Mouse (Mus musculus) adrenal gland, postnatal 10 days (tissue): ENCODE results near the gene Bclaf1. TPM values are rescaled to one million over a fixed set of nuclear protein-coding genes. Genes with fewer than 3 reads are reported as not detected.
A peak's percentile ranks its signal among the peaks of the same experiment; 100 is the strongest.

Experiments used
- DNase-seq: peaks from one replicate; pipeline ENCODE4 v3.0.0; 2021; ENCODE audit warnings: mixed read lengths
- long read RNA-seq, 2 experiments: library from polyadenylated mRNA; stranded (forward); transcript quantifications; one replicate each; pipeline ENCODE4 v2.0.0; 2021
- total RNA-seq, 2 experiments: library from RNA; stranded (reverse); gene quantifications; 2 replicates each; pipeline ENCODE4 v1.2.3; 2021

Bclaf1 gene
- total RNA-seq: 100 to 1,000 TPM; 103 to 119 TPM
- long read RNA-seq, experiment 1, full-length matches to known transcripts: 10 of 30 reads
- long read RNA-seq, experiment 1, partial matches to known transcripts: 12 of 30 reads
- long read RNA-seq, experiment 1, other reads (novel, unspliced or antisense): 8 of 30 reads
- long read RNA-seq, experiment 2, full-length matches to known transcripts: 10 of 25 reads
- long read RNA-seq, experiment 2, partial matches to known transcripts: 11 of 25 reads
- long read RNA-seq, experiment 2, other reads (novel, unspliced or antisense): 4 of 25 reads

DNA sequence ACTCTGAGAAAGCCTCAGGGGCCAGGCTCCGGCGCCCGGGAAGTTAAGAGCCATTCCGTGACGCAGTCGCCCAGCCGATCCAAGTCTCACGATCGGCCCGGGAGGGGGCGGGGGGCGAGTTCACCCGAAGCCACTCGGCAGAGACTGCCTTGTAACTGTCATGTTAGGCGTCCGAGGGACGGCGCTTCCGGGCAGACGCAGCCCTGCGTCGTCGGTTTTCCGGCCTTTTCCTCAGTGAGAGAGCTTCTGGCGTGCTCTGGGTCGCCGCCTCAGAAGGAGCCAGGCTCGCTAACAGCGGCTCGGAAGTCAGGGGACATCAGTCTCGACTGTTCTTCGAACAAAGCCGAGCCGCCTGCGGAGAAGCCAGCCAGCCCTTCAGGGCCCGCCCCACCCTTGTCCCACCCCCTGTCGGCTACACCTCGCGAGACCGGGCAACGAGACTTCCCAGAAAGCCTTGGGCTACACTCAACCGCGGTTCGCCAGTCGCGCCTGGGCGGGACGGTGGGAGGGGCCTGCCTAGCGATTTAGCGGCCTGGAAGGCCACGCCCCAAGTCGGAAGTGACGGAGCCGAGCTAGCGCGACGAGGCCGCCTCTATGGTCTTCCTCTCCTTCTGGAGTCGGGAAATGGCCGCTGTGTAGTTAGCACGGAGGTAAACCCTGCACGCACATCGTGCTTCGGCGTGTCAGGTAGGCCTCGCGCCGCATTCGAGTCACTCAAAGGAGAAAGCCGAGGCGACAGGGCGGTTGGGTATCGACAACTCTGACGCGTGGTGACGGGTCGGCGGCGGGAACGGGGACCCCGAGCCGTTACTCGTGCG lies at the start of gene Bclaf1:
Bclaf1 (plus strand) TSS at position 552 of the 818 bp plus-strand sequence.
- DNase-seq: peak; percentile 100

DNA sequence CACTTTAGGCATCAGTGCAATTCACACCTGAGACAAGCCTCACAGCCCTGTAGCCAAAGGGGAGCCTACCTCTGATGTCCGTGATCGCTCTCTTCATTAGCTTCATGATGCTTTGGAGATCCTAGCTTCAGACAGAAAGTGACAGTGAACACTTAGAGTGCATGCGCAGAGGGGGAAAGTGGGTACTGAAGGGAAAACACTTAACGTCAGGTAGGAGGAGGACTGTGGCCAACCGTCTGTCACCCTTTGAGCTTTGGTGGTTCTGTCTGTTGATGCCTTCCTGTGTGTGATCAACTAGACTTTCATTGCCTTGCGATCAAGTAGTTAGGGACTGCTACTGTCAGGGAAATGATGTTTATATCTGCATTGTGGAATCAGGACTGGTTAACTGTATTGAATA lies 49.4 kb upstream of the Bclaf1 start:
- DNase-seq: no peak

DNA sequence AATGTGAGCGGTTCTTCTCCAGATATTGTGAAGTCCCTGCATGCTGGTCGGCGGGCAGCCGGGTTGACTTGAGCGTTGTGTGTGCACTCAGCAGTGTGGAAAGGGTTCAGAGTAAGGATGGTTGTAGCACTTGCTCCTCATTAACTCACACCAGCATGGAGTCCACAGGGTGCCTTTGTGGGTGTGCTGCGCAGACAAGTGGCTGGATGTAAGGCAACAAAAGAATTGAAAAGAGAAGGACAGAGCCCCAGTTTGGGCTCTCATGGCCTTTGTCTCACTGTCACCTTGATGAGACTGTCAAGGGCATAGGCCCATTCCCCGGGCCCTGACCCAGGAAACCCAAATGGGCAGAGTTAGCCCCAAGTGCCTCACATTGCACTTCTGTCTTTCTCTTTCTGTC lies 47.8 kb upstream of the Bclaf1 start:
- no peak for DNase-seq

DNA sequence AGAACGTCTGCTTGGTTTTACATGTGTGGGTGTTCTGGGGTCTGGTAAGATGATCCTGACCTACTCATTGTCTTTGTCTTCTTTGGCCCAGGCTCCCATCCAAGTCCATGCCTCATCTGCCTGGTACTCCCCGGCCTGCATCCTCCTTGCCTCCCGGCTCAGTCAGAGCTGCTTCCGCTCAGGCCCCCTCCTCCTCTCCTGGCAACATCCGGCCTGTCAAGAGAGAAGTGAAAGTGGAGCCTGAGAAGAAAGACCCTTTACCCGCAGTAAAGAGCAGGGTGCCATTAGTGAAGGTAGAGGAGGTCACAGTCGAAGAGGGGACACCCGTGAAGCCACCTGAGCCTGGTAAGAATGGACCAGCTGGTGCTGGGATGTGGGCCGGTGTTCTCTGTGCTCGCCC lies 45.2 kb upstream of the Bclaf1 start:
- DNase-seq: peak; percentile 28

DNA sequence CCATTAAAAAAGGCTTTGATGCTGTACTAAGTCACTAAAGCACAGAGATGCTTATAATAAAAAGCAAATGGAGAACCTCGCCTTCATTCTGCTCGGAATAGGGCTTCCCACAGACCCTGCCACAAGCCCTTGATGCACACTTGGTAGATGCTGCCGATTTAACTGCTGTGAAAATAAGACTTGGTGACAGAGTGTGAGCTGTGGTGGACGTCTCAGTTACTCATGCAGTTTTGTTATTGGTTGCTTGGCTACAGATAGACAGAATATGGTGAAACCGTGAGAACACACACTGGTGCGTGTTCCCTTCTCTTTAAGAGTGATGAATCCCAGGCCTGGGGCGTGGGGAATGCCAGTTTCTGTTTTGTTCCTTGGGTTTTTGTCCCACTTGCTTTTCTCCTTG lies 43.3 kb upstream of the Bclaf1 start:
- DNase-seq: no peak

DNA sequence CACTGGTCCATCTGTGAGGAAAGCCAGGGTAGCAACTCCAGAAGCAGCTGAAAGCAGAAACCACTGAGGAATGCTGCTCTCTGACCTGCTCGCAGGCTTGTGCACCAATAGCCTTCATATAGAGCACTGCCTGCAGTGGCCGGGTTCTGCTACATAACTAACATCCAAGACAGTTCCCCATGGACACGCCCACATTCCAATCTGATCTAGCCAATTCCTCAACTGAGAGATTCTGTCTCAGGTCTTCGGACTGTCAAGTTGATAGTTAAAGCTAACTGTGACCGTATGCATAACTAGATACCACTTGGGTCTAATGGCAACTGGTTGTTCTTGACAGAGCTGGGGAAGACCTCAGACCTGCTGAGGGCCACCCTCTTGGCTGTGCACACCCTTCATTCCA lies 39.9 kb upstream of the Bclaf1 start:
- DNase-seq: no peak

DNA sequence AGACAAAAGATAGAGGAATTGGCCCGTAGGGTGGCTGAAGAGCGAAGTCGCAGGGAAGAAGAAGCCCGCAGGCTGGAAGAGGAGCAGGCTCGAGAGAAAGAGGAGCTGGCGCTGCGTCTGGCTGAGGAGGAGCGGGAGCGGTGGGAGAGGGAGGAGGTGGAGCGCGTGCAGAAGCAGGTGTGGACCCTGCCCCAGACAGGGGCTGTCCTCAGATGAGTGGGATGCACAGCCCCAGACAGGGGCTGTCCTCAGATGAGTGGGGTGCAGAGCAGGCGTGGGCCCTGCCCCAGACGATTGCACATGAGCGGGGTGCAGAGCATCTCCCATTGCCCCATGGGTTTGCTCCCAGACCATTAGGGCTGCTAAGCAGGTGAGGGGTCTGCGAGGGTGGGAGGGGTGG lies 39.0 kb upstream of the Bclaf1 start:
- DNase-seq: no peak

DNA sequence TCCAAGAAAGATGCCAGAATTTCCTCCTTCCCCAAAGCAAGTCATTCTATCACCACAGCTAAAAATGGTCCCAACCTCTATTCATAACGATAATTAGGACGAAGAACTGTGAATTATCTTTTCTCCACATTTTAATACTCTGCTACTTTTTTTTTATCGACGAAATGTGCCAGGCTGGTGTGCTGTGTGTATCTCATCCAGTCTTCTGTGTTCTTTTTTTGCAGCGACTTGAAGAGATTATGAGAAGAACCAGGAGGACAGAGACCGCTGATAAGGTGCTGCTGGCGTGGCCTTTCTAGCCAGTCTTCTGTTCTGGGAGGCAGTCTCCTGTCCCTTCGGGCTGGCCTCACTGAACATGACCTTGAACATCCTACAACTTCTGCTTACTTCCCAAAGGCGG lies 38.2 kb upstream of the Bclaf1 start:
- DNase-seq: no peak

DNA sequence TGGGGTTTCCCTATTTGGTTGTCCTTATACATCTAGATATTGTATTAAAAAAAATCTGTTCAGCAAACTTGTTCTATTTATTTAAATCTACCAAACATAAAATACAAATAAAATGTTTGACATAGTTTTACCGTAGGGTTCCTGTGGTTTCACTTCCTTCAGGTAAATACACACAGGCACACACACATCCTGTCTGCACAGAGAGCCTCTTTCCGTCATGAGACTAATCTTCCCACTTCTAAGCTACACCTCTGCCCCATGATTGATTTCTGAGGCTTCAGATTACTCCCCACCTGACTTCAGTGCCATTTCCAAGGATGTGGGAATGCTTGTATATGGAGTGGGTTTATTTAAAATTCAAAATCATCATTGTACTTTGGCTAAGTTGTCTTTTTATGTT lies 30.8 kb upstream of the Bclaf1 start:
- no peak for DNase-seq

DNA sequence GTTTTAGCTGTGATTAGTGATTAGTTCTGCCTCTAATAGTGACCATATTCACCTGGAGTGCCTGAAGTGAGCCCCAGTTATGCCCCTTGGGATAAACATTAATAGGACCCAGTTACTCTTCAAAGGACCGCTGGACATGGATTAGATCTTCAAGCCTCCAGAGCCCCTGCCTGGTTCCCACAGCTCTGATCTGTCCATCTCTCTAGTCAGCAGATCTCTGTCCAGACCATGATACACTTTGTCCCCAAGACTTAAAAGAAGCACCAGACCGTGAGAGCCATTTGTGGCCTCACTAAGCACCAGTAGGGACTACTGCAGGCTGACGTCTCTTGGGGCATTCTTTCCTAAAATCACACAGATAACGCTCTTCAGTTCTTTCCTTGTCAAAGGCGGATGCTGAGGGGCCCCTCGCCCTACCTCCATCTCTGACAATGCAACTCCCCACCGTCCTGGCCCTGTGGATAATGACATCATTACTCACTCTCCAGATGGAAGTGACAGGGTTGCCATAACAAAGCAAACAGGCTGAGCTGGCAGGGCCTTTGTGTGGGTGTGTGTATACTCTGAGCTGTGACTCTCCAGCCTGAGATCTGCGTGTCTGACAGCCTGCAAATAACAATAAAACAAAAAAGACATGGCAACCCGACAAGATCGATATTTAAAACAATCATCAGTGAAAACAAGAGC lies 26.8 kb upstream of the Bclaf1 start:
- peak; percentile 29 for DNase-seq

DNA sequence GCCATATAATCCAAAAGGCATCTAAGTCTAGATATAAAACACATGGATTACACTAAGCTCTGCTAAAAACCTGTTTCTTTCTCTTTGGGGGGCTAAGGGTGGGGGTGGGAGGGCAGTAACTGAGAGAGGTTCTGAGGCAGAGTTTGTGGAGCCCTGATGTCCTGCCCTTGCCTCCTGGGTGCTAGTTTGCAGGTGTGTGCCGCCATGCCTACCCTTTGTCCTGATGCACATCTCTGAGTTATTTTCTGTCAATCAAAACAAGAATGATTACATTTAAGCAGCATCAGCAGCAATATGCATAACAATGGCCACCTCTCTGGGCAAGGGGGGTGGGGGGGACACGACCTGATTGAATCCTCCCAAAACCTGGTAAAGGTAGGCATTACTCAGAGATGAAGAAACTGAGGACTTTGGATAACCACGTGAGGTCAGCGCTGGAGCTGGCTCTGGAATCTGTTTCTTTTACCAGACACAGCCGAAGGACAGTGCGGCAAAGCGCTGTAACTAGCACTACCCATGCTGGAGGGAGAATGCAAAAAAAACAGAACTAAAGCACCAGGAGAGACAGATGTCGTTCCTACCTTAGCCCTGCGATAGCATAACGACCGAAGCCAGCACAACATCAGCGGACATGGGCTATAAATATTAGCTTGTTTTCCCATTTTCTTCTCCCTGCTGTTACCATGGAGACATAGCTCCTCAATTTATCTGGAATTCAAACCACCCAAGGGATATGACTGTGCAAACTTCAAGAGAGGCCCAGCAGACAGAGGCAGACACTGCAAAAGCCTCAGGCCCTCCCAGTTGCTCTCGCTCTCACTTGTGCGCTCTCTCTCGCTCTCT lies 26.1 kb upstream of the Bclaf1 start:
- DNase-seq: no peak

DNA sequence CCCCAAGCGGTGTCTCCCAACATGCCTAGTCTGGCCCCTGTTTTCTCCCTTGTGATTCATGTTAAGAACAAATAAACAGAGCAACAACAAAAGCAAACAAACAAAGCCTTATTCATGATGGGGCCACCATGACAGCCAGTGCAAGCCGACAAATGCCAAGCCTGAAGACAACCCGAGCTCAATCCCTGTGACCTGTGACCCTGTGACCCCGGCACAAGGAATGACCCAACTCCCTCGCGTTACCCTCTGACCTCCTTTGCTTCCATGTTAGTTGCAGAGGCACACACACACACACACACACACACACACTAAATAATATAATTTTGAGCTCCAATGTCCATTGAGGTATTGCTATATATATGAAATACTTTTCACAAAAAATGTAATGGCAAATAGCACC lies 24.9 kb upstream of the Bclaf1 start:
- DNase-seq: no peak

DNA sequence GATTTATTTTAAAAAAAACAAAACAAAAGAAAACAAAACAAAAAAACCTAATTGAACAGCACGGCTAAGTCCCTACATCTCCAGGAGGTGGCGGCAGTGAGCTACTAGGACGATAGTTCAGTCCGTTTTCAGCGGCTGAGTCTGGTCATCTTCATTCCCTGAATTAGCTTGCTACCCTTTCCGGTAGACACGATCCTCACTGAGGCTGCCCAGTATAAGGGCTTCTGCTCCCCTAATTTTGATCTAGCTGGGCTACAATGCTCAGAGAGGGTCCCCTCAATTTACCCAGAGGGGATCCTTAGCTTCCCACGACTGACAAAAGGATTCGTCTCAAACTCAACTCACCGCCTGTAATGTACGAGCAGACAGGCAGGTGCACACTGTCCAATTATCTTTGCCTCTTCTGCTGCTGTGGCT lies 21.8 kb upstream of the Bclaf1 start:
- DNase-seq: peak; percentile 89

DNA sequence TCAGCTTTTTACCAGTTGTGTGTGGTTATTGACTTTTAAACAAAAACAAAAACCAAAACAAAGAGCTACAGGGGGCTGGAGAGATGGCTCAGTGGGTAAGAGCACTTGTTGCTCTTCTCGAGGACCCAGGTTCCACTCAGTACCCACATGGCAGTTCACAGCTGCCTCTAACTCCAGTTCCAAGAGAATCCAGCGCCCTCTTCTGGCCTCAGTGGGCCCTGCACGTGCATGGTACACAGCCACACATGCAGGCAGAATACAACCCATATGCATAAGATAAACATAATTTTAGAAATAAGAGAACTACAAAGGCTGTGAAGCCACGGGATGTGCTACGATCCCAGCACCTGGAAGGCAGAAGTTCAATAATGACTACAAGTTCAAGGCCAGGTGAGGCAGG lies 16.3 kb upstream of the Bclaf1 start:
- peak; percentile 24 for DNase-seq

DNA sequence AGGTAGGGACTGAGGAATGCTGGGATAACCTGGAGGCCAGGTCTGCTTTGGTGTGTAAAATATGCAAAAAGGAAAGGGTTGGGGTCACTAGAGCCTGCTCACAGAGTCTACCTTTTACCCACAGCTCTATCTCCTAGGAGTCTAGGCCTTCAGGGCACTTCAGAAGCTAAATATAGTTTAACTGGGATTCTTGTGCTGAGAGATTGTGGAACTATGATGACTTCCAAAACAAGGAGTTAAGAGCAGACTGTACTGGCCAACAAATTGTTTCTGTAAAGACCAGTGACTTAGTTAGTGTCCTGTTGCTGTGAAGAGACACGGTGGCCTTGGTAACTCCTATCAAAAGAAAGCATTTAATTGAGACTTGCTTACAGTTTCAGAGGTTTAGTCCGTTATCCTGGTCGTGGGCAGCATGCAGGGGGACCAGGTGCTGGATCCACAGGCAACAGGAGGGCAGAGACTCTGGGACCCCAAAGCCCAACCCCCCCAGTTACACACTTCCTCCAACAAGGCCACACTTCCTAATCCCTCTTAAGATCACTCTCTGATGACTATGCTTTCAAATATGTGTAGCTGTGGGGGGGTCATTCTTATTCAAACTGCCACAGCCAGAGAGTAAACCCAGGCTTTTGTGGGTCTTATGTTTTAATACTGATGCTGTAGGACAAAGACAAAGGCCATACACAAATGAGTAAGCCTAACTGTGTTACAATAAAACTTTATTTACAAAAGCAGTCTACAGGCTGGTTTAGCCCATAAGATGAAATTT lies 13.9 kb upstream of the Bclaf1 start:
- no peak for DNase-seq

DNA sequence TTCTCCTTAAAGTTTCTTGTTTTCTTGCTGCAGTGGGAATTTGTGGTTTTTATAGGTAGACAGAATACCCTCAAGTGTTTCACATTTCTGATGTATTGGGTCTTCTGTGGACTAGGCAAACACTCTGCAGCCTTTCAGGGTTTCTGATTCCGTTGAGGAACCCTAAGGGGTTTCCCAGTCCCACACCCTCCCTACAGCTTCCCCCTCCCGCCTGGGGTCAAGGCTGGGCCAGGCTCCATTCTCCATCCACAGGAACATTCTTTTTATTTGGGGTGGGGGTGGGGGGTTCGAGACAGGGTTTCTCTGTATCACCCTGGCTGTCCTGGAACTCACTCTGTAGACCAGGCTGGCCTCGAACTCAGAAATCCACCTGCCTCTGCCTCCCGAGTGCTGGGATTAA lies 13.2 kb upstream of the Bclaf1 start:
- DNase-seq: no peak

DNA sequence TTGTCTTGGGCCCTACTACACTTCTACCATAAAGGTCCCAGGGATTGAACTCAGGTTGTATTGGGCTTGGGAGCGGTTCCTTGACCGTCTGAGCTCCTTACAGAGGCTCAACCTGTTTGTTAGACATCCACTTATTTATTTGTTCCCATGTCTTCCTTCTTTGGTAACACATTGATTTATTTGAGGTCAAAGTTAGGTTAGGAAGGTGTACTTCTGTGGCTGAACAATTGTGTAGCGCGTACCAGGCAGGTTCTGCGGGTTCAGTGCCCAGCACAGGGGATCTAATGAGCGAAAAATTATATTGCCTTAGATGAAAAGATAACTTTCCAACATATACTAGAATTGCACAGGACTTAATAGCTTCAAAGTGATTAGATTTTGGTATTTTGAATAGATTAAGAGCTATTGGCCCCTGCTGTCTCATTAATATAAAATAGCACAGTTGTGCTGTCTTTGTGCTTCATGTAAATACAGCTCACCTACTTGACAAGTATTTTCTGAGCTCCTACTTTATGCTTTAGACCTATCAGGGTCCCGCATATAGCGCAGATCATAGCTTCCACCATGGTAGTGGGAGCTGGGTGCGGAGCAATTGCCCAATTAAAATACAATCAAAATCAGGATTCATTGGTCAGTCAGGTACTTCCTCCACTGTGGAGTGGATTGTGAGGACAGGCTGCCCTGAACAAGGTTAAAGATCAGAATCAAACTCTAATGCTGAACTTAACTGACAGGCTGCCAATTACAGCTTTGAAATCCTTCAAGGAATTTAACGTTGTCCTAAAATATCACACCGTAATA lies 1.1 kb upstream of the Bclaf1 start:
- peak; percentile 24 for DNase-seq

DNA sequence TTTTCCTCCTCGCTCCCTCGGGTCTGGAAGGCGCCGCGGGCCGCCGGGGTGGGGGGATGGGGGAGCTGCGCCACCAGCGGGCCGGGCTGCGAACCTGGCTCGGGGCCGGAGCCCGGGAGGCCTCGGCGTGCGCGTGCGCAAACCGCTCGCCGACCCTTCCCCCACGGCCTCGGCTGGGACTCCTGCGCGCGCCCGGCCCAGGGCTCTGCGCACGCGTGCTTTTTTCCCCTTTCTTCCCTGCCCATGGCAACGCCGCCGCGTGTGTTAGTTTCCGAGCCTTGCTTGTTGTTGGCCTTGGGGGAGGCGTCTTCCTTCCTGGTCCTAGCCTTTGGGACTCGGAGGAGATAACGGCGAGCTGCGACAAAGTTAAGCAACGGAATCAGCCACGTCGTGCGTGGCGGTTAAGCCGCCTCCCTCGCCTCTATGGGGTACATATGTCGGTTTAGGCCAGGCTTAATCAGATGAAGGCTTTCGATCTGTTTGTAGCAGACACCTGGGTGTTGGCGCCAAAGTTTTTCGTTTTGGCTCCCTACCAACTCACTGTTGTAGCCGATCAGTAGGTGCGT lies 550 bp downstream of the Bclaf1 start:
- DNase-seq: peak; percentile 95

DNA sequence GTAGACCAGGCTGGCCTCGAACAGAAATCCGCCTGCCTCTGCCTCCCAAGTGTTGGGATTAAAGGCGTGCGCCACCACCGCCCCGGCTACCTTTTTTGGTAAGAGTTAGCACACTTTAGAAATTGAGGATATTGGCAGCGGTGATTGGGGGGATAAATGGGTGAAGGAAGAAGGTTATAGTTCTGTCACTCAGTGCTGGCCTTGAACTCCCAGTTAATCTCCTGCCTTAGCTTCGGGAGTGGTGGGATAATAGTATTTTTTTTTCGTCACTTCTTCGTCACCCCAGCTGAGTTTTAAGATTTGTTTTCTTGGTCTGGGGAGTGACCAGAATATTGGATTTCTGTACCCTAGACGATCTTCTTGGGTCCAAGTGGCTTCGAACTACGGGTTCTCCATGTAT lies 1.2 kb downstream of the Bclaf1 start:
- DNase-seq: no peak

DNA sequence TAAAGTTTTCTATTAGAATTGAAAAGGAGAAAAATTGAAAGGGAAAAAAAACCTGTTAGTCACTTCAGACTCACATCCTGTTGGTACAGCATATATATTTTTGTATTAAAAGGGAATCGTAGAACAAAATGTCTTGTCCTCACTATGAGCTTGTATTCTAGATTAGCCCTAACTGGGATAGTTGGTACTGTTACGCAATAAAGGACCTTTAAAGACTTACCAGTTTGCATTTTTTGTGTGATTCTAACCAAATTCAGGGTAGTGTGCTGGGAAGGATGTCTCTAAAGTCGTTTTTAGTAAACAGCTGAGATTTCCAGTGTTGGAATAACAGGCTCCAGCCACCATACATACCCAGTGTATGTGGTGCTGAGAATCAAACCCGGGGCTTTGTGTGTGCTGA lies 1.7 kb downstream of the Bclaf1 start:
- DNase-seq: no peak
